Mouse (Mus musculus): ENCODE results near the gene Olfr583. TPM values are rescaled to one million over a fixed set of nuclear protein-coding genes. Genes with fewer than 3 reads are reported as not detected.

The Olfr583 gene
- not detected in 2 replicates for polyA plus RNA-seq (2015; fragmentation: Nextera tagmentation; extraction: Ambion mirVana)

DNA sequence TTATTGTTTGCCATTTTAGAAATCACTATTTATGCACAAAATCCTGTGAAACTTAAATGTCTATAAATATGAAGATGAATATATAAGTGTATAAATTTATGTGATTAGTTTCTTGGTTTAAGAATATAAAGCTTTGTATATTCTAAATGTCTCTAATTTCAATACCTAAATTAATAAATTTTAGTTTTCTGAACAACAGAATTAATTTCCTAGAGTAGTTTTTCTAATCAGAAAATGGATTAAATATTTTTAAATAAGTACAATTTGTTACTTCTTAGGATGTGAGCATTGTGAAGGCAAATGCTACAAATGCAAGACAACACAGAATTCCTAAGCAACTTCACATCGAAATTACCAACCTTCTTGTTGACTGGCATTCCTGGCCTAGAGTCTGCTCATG lies at the start of gene Olfr583:
Olfr583 (plus strand) TSS at position 301 of the 400 bp plus-strand sequence.

DNA sequence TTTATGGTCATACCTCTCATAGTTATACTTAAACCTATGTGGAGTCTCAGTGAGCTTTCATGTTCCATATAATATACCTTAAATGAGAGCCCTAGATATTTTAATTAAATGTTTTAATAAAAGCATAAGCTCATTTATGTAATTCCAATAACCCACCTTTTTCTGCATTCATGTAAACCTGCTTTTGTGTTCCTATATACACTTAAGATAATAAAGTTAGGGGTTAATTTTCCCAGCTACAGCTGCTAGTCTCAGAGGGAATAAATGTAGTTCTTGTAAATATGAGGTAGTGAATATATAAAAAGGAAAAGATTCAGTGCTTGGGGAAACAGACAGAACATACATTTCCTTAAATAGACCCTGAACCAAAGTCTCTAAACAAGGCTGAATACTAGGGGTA lies 13.4 kb upstream of the Olfr583 start, which contains the start of gene Olfr582:
Olfr582 (plus strand) TSS at position 301 of the 400 bp plus-strand sequence.

GRCm38 (mm10) chr7:103081585-103081984 lies 30.5 kb downstream of the Olfr583 start, which contains the start of gene Olfr584:
Gene Olfr584, plus strand, starts transcription at chr7:103081885.

DNA sequence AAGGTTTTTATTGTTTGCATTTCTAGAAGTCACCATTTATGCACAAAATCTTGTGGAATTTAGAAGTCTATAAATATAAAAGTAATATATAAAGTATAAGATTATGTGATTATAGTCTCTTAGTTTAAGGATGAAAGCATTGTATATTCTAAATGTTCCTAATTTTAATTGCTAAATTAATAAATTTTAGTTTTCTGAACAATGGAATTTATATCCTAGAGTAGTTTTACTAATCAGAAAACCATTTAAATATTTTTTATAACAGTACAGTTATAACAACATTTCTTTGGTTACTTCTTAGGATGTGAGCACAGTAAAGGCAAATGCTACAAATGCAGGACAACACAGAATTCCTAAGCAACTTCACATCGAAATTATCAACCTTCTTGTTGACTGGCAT lies 46.3 kb downstream of the Olfr583 start, which contains the start of gene Olfr585:
Olfr585 (plus strand) TSS at position 301 of the 400 bp plus-strand sequence.

Other genes starting within 250 kb of the Olfr583 start
- not detected in 2 replicates for gene Olfr564, start 247.8 kb upstream of the Olfr583 start, polyA plus RNA-seq (2015; fragmentation: Nextera tagmentation; extraction: Ambion mirVana)
- gene Olfr566, start 192.5 kb upstream of the Olfr583 start, polyA plus RNA-seq (2015; fragmentation: Nextera tagmentation; extraction: Ambion mirVana), result not detected in 2 replicates
- gene Olfr568, start 174.2 kb upstream of the Olfr583 start, polyA plus RNA-seq (2015; fragmentation: Nextera tagmentation; extraction: Ambion mirVana), result not detected in 2 replicates
- not detected in 2 replicates for gene Olfr569, start 160.4 kb upstream of the Olfr583 start, polyA plus RNA-seq (2015; fragmentation: Nextera tagmentation; extraction: Ambion mirVana)
- not detected in 2 replicates for gene Olfr570, start 156.7 kb upstream of the Olfr583 start, polyA plus RNA-seq (2015; fragmentation: Nextera tagmentation; extraction: Ambion mirVana)
- gene Olfr571, start 133.8 kb upstream of the Olfr583 start, polyA plus RNA-seq (2015; fragmentation: Nextera tagmentation; extraction: Ambion mirVana), result not detected in 2 replicates
- not detected in 2 replicates for gene Olfr572, start 126.9 kb upstream of the Olfr583 start, polyA plus RNA-seq (2015; fragmentation: Nextera tagmentation; extraction: Ambion mirVana)
- not detected in 2 replicates for gene Olfr573-ps1, start 108.7 kb upstream of the Olfr583 start, polyA plus RNA-seq (2015; fragmentation: Nextera tagmentation; extraction: Ambion mirVana)
- gene Olfr574, start 102.8 kb upstream of the Olfr583 start, polyA plus RNA-seq (2015; fragmentation: Nextera tagmentation; extraction: Ambion mirVana), result not detected in 2 replicates
- gene Olfr575, start 92.5 kb upstream of the Olfr583 start, polyA plus RNA-seq (2015; fragmentation: Nextera tagmentation; extraction: Ambion mirVana), result not detected in 2 replicates
- gene Olfr576, start 88.6 kb upstream of the Olfr583 start, polyA plus RNA-seq (2015; fragmentation: Nextera tagmentation; extraction: Ambion mirVana), result not detected in 2 replicates
- not detected in 2 replicates for gene Olfr577, start 75.4 kb upstream of the Olfr583 start, polyA plus RNA-seq (2015; fragmentation: Nextera tagmentation; extraction: Ambion mirVana)
- not detected in 2 replicates for gene Olfr578, start 62.0 kb upstream of the Olfr583 start, polyA plus RNA-seq (2015; fragmentation: Nextera tagmentation; extraction: Ambion mirVana)
- gene Olfr582, start 13.3 kb upstream of the Olfr583 start, polyA plus RNA-seq (2015; fragmentation: Nextera tagmentation; extraction: Ambion mirVana), result not detected in 2 replicates
- gene Olfr584, start 30.6 kb downstream of the Olfr583 start, polyA plus RNA-seq (2015; fragmentation: Nextera tagmentation; extraction: Ambion mirVana), result not detected in 2 replicates
- gene Olfr585, start 46.4 kb downstream of the Olfr583 start, polyA plus RNA-seq (2015; fragmentation: Nextera tagmentation; extraction: Ambion mirVana), result not detected in 2 replicates
- gene Olfr586, start 74.3 kb downstream of the Olfr583 start, polyA plus RNA-seq (2015; fragmentation: Nextera tagmentation; extraction: Ambion mirVana), result not detected in 2 replicates
- not detected in 2 replicates for gene Olfr588-ps1, start 89.6 kb downstream of the Olfr583 start, polyA plus RNA-seq (2015; fragmentation: Nextera tagmentation; extraction: Ambion mirVana)
- gene Olfr589, start 105.1 kb downstream of the Olfr583 start, polyA plus RNA-seq (2015; fragmentation: Nextera tagmentation; extraction: Ambion mirVana), result not detected in 2 replicates
- gene Olfr591, start 127.0 kb downstream of the Olfr583 start, polyA plus RNA-seq (2015; fragmentation: Nextera tagmentation; extraction: Ambion mirVana), result not detected in 2 replicates
- not detected in 2 replicates for gene Olfr592, start 133.5 kb downstream of the Olfr583 start, polyA plus RNA-seq (2015; fragmentation: Nextera tagmentation; extraction: Ambion mirVana)
- not detected in 2 replicates for gene Olfr593, start 160.6 kb downstream of the Olfr583 start, polyA plus RNA-seq (2015; fragmentation: Nextera tagmentation; extraction: Ambion mirVana)
- not detected in 2 replicates for gene Olfr594, start 165.7 kb downstream of the Olfr583 start, polyA plus RNA-seq (2015; fragmentation: Nextera tagmentation; extraction: Ambion mirVana)
- not detected in 2 replicates for gene Usp17ld, start 201.2 kb downstream of the Olfr583 start, polyA plus RNA-seq (2015; fragmentation: Nextera tagmentation; extraction: Ambion mirVana)

Measured in urinary bladder, postnatal 0 days (tissue).